Mouse (Mus musculus): ENCODE measurements around the gene Slamf6.
"Not testable (repeated sequence)": the region's sequence is repeated elsewhere in the genome, so short reads cannot be mapped to it uniquely, and the experiment has no call there.

The Slamf6 gene

GRCm38 (mm10) chr1:171917305-171918039 is at the start of gene Slamf6:
Gene Slamf6 (plus strand): TSS chr1:171917515.
- no peak for DNase-seq (ENCODE audit: low spot score)

- no peak for DNase-seq (ENCODE audit: low spot score)
Measured at GRCm38 (mm10) chr1:171886989-171887388, 30.3 kb upstream of the Slamf6 start.

GRCm38 (mm10) chr1:171895364-171895763 is 22.0 kb upstream of the Slamf6 start, which contains the start of gene Gm10521:
Gene Gm10521 (plus strand): TSS chr1:171895664.
- DNase-seq (ENCODE audit: low spot score): not testable (repeated sequence)

GRCm38 (mm10) chr1:171904011-171904410 is 13.3 kb upstream of the Slamf6 start:
- no peak for DNase-seq (ENCODE audit: low spot score)

GRCm38 (mm10) chr1:171915638-171916458 is 1.5 kb upstream of the Slamf6 start:
- no peak for DNase-seq (ENCODE audit: low spot score)

- no peak for DNase-seq (ENCODE audit: low spot score)
Measured at GRCm38 (mm10) chr1:171918136-171918920, 1.0 kb downstream of the Slamf6 start.

GRCm38 (mm10) chr1:171919193-171919592 is 1.9 kb downstream of the Slamf6 start:
- no peak for DNase-seq (ENCODE audit: low spot score)

- no peak for DNase-seq (ENCODE audit: low spot score)
Measured at GRCm38 (mm10) chr1:171919901-171920510, 2.7 kb downstream of the Slamf6 start.

GRCm38 (mm10) chr1:171920989-171921621 is 3.8 kb downstream of the Slamf6 start:
- no peak for DNase-seq (ENCODE audit: low spot score)

GRCm38 (mm10) chr1:171921641-171922040 is 4.3 kb downstream of the Slamf6 start:
- DNase-seq (ENCODE audit: low spot score): no peak

- no peak for DNase-seq (ENCODE audit: low spot score)
Measured at GRCm38 (mm10) chr1:171922844-171923243, 5.5 kb downstream of the Slamf6 start.

- no peak for DNase-seq (ENCODE audit: low spot score)
Measured at GRCm38 (mm10) chr1:171924900-171925299, 7.6 kb downstream of the Slamf6 start.

GRCm38 (mm10) chr1:171933851-171934250 is 16.5 kb downstream of the Slamf6 start:
- no peak for DNase-seq (ENCODE audit: low spot score)

- DNase-seq (ENCODE audit: low spot score): no peak
Measured at GRCm38 (mm10) chr1:171938952-171939948, 21.9 kb downstream of the Slamf6 start.

GRCm38 (mm10) chr1:171940626-171941025 is 23.3 kb downstream of the Slamf6 start:
- DNase-seq (ENCODE audit: low spot score): no peak

- no peak for DNase-seq (ENCODE audit: low spot score)
Measured at GRCm38 (mm10) chr1:171946447-171946995, 29.2 kb downstream of the Slamf6 start.

- DNase-seq (ENCODE audit: low spot score): no peak
Measured at GRCm38 (mm10) chr1:171948161-171948945, 31.0 kb downstream of the Slamf6 start.

GRCm38 (mm10) chr1:171948946-171949508 is 31.7 kb downstream of the Slamf6 start:
- no peak for DNase-seq (ENCODE audit: low spot score)

- no peak for DNase-seq (ENCODE audit: low spot score)
Measured at GRCm38 (mm10) chr1:171955071-171955470, 37.8 kb downstream of the Slamf6 start.

All from yolk sac, embryonic 10.5 days (tissue).